Mouse (Mus musculus) B cell, adult 2 months (primary cell): ENCODE results near the gene Epb41l3.
"Not testable (repeated sequence)": the region's sequence is repeated elsewhere in the genome, so short reads cannot be mapped to it uniquely, and the experiment has no call there.

Source experiments
- DNase-seq, 2 experiments: peaks; one replicate each; pipeline ENCODE4 v3.0.0; 2022

Gene Epb41l3

DNA sequence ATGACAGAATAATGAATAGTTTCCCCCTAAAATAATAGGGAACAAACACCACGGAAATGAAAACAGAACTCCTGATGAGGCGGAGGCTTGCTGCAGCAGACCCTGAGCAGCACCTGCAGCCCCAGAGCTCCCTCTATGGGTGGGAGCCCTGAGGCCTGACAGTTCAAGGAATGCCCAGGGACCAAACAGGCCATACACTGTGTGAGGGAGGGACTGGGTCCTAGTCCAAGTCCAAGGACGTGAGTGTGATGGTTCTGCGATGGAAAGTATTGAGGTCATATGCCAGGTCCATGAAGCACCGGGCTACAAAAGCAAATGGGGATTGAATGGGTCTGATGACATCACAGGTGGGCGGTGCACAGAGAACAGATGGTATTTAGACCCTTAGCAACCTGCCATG is 33.7 kb downstream of the Epb41l3 start:
- DNase-seq = no peak

DNA sequence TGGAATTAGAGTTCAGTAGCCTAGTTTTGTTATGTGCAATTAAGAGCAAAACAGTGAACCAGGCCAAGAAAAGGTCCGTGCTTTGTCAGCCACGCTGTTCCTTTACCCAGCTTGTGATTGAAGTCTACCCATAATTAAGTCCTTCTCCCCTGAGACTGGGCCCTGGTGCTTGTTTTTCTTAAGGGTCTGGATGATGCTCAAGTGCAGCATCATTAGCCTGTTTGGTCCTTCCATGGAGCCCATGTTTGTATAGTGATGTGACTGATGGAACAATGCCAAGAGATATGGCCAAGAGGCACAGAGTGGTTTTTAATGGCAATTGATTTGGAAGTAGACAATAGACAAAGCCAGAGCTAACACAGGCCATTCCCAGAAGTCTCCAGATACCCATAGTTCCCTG is 36.7 kb downstream of the Epb41l3 start:
- DNase-seq = no peak

DNA sequence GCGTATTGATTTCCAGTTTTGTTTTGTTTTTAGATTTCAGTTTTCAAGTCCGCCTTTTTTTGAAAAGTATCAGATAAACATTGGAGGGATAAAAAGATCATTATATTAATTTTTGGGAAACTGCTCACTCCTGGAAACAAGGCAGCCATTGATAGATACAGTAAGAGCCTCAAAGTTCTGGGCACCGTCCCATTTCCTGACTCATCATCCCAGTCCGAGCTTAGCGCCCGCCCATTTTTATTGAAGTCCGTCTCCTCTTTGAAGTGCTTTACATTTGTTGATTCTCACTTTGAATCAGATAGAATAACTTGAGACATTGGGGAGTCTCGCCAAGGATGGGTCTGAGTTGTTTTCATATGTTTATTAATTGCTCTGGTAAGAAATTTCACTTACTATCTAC is 43.7 kb downstream of the Epb41l3 start:
- no peak for DNase-seq

DNA sequence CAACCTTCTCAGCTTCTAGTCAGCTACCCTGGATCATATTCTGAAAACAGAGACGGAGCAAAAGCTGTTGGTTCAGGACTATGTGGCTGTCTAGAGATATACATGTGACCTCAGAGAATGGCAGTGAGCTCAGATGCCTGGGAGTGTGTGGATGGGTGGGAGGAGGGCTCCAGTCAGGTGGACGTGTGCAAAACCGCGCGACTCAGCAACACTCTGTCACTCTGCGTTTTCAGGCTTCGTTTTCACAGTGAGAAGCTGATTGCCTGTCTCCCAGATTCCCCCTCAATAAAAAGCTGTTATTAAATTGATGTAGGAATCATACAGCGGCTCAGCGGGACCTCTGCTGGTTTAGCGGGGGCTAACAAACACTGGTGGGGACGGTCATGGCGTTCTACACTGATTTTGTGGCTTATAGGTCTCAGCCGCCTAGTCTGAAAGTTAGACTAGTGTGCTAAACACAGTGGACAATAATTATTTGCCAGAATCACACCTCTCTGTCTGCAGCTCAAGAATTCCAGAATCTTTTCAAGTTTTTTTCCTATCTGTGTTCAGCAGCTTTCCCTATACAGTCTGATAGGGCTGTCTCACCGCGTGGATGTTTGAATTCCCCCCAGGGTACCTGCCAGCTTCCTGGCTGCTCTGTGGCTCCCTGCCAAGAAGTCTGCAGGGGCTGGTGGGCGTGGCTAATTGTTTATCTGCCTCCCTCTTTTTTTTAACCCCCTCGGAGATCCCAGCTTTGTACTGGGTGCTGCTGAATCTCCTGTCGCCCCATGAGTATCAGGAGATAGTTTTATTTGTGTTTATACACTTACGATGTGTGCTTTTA is 45.3 kb downstream of the Epb41l3 start:
- DNase-seq = no peak

DNA sequence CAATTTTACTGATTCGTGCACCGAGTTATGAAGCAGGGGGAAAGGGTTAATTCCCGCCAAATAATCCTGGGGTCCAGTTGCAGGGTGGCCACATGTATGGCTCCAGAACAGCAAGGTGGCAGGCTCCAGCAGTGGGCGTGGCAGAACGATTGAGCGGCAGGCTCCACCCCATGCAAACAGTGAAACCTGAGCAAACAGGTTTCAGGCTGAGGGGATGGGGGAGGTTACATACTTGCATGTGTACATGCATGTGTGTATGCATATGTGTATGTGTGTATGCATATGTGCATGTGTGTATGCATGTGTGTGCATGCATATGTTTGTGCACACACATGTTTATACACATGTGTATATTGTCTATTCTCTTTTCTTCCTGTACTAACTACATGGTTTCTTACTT is 46.9 kb downstream of the Epb41l3 start:
- not testable (repeated sequence) for DNase-seq

DNA sequence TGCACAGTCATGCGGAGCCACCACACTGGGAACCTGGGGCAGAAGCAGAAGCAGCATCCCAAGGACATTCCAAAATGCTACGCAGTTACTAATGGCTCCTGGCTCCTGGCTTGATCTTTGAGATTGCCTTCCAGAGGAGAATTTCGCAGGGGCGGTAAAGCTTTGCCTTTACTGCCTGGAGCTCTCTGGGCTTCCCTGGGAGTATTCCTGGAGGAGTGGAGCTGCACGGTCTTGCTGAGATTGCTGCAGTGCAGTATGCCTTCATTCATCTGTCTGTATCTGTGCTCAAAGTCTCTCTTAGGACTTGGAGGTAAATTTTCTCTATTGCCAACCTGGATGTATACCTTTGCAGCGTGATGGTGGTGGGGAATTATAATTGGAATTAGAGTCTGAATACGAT is 52.0 kb downstream of the Epb41l3 start:
- no peak for DNase-seq

DNA sequence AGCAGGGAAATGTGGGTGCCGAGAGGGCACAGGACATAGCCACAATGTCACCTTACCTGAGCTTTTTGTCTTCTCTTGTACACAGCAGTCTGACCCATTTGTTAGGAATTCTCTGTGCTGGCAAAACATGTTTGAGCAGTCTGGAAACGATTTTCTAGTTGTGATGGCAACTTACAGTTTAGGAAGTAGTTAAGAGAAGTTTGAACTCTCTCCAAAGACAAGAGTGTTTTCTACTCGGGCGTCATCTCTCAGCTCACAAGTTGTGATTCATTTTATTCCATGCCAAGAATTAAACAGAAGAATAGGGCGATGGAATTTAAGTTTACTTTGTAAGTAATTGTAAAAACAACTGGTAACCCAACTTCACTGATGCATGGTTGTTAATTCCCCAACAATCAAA is 52.5 kb downstream of the Epb41l3 start:
- DNase-seq = no peak

DNA sequence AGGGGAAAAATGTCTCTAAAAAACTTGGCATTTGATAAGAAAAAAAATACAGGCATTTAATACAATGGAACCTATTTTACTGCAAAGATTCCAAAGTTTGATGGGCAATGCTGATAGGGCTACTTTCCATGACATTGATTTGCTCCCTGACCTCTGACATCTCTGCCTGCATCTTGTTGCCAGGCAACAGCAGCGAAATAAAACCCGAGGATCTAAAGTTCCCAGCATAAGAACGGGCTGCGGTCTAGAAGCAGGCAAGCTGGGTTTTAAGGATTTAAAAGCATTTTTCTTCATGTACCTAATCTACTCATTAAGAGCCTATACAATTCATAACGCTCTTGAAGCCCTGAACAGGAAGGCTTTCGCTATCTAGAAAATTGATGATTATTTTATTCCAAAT is 54.0 kb downstream of the Epb41l3 start:
- no peak for DNase-seq

DNA sequence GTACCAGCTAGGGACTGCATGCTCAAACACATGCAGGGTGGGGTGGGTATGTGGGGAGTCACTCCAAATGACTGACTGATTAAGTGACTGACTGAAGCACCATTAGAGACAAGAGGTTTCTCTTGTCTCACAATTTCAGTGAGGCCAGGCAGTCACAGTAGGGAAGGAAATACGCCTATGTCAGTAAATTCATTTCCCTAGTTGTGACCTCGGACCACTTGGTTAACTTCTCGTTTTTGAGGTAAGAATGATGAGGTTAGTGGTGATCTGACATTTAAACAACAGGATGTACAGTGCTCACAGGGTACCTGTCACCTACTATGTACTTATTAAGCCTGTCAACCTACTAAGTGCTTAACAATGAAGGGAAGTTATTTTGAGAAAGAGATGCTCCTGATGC is 67.5 kb downstream of the Epb41l3 start:
- no peak for DNase-seq

DNA sequence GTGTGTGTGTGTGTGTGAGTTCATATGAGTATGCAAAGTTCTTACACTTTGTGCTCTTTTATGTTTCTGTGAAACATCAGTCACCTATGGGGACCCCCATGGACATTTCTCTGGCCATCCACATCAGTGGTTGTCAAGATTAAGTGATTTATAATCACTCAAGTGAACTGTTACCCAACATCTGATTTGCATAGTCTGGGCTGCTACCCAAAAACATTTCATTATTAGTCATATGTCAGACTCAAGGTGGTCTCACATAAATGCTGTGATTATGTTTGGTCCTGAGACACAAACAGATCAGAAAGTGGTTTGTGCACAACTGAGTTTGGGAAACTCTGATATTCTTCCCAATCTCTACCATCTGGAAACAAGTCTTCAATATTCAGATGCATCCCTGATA is 75.3 kb downstream of the Epb41l3 start:
- DNase-seq = no peak

DNA sequence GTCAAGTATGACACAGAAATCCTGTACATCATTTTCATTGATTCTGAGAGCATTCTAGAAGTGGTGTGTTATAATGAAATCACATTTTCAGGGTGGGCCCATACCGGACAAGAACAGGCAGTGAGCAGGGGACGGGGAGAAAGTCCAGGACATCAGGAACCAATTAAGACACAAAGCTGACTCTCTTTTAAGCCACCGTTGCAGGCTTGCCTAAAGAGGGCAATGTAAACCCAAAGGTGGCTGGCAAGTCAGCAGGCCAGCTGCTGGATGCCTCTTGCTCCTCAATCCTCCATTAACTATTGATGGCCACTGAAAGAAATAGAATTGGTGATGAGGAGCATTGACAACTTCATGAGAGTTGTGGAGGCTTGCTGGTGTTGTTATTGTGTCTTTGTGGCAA is 75.8 kb downstream of the Epb41l3 start:
- DNase-seq = no peak

DNA sequence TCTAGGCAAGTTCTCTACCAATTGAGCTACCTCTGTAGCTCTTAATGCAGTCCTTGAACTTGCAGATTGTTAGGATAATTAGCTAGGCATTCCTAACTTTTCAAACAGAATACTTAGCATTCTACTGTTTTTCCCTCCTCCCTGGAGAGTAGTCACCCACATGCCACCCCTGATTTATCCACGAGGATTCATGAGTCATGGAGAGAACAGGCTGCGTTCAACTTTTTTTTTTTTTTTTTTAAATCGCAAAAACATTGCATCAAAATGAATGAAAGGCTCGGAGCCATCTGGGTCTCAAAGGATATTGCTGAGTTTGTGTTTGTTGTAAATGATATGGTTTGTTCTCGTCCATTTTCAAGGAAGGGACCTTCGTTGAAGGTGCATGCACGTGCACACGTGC is 79.6 kb downstream of the Epb41l3 start:
- no peak for DNase-seq

DNA sequence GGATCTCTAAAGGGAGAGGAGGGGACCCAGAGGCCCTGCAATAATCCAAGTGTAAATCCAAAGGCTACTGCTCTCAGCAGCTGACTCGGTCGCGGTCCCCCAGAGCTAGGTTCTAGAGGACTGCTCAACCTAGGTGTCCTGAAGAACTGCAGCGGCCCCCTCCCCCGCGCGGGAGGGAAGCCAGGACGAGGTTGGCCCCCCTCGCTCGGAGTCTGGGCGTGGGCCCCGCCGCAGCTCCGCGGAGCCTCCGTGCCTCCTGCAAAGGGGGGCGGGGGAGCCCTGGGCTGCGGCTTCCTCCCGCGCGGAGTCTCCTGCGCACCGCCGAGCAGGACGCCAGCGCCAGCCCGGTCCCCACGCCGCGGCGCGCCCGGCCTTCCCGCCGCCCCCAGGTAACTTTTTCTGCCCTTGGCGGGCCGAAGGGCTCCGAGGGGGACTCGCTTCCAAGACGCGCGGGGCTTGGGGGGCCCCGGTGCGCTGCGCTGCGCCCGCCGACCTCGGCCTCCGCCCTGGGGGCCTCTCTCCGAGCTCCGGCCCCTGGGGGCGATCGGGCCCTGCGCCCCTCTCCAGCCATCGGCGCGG is 81.1 kb downstream of the Epb41l3 start:
- DNase-seq = no peak

DNA sequence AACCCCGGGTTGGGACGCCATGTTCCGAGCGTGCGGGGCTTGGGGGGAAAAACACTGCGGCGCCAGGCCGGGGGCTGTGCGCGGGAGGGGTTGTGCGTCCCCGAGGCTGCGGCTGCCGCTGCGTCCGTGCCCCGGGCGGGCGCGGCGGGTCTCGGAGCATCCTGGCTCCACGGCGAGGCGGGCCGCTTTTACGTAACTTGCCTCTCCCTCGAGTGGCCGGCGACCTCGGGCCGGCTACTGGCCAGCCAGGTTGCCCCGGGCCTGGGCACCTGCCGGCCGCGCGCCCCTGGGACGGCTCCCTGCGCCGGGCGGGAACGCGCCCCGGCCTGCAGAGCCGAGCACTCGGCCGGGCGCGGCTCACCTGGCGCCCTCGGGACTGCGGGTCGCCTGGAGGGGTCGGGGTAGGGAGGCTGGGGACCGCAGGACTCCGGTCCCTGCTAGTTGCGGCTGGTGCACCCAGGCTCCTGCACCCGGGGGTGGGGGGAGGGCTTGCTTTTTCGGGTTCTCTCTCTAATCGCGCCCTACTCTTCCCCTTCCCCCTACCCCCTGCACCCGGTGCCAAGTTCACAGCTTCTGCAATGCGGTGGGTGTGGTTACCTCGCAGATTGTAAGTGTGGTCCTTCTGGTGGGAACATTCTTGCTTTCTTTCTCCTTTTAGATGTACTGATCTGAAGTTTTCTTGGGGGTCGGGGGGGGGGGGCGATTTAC is 81.8 kb downstream of the Epb41l3 start:
- no peak for DNase-seq

DNA sequence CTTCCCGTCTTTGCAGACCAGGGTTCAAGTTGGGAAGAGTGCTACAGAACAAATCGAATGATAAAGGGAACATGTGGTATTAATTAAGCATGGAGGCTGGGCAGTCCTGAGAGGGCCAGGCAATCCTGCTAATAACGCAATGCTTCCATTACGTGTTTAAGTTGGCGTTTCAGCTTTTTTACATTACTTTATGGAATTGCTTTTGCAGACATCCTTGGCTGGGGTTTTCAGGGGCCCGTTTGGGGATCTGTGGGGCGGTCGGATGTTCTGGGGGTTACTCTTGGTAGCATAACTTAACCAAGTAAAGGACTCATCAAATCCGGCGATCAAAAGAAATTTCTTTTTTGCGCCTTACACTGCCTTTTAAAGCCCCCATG is 82.3 kb downstream of the Epb41l3 start:
- DNase-seq = no peak

DNA sequence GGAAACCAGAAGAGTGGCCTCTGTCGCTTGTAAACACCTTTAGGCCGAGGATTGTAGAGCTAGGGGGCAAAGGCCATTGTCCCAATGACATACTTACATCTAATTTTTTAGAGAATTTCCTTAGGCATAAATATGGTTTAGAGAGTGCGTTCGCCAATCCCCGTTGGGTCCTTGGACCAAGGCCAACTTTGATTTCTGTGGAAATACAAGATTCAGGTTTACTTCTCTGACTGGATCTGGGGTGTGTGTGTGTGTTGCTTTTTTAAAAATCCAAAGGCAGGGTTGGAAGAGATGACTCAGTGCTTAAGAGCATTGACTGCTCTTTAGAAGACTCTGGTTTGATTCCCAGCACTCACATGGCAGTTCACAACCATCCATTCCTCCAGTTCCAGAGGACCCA is 83.2 kb downstream of the Epb41l3 start:
- no peak for DNase-seq

DNA sequence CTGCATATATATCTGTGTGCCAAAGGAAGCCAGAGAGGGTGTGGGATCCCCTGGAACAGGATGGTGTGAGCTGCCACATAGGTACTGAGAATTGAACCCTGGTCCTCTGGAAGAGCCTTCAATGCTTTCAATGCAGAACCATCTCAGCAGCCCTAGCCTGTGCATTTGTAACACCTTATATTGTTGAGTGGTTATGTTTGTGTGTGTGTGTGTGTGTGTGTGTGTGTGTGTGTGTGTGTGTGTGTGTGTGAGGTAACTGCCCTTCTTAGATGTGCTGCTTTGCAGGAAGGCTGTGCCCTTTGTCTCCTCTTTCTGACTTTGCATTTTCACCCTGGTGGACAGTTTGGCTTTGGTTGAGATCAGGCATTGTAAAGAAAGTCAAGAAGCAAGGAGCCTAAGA is 87.2 kb downstream of the Epb41l3 start:
- no peak for DNase-seq

DNA sequence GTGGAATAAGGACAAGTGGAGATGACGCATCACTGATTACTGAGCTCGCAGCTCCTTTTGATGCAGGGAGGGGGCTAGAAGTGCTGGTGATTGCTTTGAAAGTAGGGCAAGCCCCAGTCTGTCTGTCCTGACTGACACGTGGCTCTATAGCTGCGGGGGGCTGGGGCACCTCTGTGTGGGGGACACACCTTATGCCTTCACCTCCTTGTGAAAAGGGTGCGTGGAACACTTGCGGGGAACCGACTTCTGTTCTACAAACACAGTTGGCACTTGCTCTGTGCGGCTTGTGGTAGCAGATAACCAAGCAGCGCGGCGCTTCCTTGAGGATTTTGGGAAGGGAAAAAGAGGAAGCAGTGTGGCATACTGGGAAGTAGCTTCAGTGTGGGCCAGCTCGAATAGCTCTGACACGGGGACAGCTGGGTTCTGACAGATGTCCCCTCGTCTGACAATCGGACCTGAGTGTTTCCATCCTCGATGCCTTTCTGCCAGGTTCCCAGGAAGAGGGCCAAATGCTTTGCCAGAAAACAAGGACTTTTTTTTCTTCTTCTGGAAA is 101.5 kb downstream of the Epb41l3 start:
- no peak for DNase-seq

DNA sequence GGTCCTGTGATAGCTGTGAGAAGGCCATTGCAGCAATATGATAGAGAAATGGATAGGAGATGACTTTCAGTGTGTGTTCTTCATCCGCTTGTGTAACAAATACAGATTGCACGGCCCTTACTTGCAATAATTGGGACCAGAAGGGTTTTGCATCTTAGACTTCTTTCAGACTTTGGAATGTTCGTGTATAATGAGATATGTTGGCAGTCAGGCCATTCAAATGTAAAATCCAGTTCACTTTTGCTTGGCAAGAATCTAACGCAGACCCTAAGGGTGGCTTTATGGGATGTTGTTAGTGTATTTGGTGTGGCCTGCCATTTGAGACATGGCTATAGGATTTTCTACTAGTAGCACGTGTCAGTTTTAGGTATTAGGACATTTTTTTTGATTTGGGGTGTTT is 102.5 kb downstream of the Epb41l3 start:
- no peak for DNase-seq

DNA sequence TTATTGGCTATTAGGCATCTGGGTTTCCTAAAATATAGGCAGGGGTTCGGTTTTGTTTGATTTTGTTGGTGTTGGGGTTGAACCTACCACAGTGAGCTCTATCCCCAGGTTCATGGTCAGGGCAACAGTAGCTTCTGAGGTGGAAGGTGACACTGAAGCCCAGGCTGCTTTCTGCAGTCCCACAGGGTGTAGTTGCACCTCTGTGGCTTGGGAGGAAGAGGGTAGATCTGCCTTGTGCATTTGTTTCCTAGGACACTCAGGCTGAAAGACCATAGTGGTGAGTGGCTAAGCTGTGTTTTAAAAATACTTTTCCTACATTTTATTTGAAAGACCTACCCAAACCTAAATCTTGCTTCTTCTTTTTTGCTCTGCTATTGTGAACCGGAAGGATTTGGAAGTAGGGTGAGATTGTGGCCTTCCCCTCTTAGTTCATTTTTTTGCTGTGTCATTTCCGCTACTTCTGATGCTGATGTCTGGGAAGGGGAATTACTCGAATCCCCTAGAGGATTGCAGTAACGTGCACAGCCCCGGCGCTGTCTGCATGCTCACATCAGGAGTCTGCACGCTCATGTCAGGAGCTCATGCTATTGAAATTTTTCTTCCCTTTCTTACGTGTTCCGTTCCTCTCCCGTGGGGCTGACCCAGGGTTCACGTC is 105.5 kb downstream of the Epb41l3 start:
- DNase-seq = peak; percentile 9 to 12

DNA sequence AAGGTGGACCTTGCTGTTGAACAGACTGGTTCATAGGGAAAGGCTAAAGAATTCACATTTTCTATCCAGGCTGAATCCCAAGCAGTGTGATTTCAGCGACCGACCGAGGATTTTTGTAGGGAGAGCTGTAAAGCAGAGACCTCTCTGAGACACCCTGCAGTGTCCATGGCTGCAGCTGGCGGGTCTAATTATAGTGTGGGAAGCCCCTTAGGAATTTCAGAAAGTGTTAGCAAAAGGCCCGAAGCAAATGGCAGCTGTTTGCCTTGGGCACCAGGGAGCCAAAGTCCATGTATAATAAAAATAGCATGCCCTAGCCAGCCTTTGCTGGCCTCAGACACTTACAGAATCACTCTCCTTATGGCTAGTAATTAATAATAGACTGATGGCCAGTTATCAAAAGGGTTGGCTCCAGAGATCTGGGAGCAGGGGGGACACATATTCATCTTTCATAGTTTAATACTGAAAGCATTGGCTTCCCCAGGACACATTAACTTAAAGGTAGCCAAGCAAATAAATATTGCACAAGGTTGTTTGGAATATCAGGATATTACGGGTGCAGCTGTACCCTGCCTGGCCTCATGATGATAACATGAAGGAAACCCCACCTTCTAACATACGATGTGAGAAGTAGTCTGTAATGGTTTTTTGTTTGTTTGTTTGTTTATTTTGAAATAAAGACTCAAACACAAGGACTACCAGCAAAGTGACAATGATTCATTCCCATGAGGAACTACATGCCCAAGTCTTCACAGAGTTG is 106.3 kb downstream of the Epb41l3 start:
- DNase-seq = no peak

DNA sequence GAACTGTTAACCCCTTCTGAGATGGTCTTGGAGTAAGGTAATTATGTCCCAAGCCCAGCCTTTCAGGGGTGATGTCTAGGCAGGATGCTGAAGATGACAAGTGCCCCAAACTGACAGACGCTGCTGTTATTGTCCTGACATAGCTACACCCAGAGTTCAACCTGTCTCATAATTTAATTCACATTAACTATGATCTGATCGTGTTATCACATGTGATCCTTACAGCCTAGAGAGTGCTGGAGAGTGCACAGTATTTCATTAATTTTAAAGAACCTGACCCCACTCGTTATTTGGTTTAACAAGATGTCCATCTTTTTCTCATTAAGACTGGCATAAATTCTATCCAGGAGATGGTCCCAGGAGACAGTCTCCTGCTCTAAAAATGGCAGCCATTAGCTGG is 112.3 kb downstream of the Epb41l3 start:
- DNase-seq = no peak
